Mouse (Mus musculus) hindbrain, embryonic 13.5 days (tissue): ENCODE measurements around the gene Hpse2. TPM values are rescaled to one million over a fixed set of nuclear protein-coding genes. Genes with fewer than 3 reads are reported as not detected.
"Not testable (repeated sequence)": the region's sequence is repeated elsewhere in the genome, so short reads cannot be mapped to it uniquely, and the experiment has no call there.

Experiments used
- ATAC-seq: fragments of 200-750 bp; cut with Nextera tagmentation; 2 replicates; pipeline ENCODE4 v1.8.0; 2017; ENCODE audit warnings: moderate TSS enrichment; ENCODE audit not compliant: low FRiP score
- H3K27ac ChIP-seq: fragments of 300-500 bp; sonication (generic); 2 replicates; pipeline ENCODE4 v1.5.1; 2015; ENCODE audit warnings: inconsistent platforms, mild to moderate bottlenecking, moderate library complexity
- H3K27me3 ChIP-seq: fragments of 300-500 bp; sonication (generic); 2 replicates; pipeline ENCODE4 v1.6.1; 2015; ENCODE audit warnings: mild to moderate bottlenecking, inconsistent platforms
- H3K36me3 ChIP-seq: fragments of 300-500 bp; sonication (generic); 2 replicates; pipeline ENCODE4 v1.6.1; 2015; ENCODE audit warnings: mild to moderate bottlenecking, inconsistent platforms
- H3K4me1 ChIP-seq: fragments of 300-500 bp; sonication (generic); replicated peaks from 2 replicates; pipeline ENCODE4 v1.6.1; 2015; ENCODE audit warnings: inconsistent platforms
- H3K4me2 ChIP-seq: fragments of 300-500 bp; sonication (generic); 2 replicates; pipeline ENCODE4 v1.6.1; 2015; ENCODE audit warnings: inconsistent platforms, mild to moderate bottlenecking, moderate library complexity
- H3K4me3 ChIP-seq: fragments of 300-500 bp; sonication (generic); 2 replicates; pipeline ENCODE4 v1.5.1; 2015; ENCODE audit warnings: mild to moderate bottlenecking, inconsistent platforms
- H3K9ac ChIP-seq: fragments of 300-500 bp; sonication (generic); 2 replicates; pipeline ENCODE4 v1.6.1; 2015; ENCODE audit warnings: mild to moderate bottlenecking, inconsistent platforms
- H3K9me3 ChIP-seq: fragments of 300-500 bp; sonication (generic); 2 replicates; pipeline ENCODE4 v1.6.1; 2016; ENCODE audit warnings: inconsistent platforms
- WGBS: fragments of 180-500 bp; shearing (Covaris S2); methylation state at CpG from one replicate; pipeline ENCODE4 v1.1.7; 2015; 5-methylcytosine and 5-hydroxymethylcytosine counted together
- polyA plus RNA-seq: library from polyadenylated mRNA; unstranded; fragments of >200 nt; fragmentation: Nextera tagmentation; extraction: Ambion mirVana; gene quantifications from 2 replicates; pipeline ENCODE4 v1.2.1, GENCODE M21; 2015

Gene Hpse2
- polyA plus RNA-seq, 1 experiment from 2014 or later: 0.05 TPM

DNA sequence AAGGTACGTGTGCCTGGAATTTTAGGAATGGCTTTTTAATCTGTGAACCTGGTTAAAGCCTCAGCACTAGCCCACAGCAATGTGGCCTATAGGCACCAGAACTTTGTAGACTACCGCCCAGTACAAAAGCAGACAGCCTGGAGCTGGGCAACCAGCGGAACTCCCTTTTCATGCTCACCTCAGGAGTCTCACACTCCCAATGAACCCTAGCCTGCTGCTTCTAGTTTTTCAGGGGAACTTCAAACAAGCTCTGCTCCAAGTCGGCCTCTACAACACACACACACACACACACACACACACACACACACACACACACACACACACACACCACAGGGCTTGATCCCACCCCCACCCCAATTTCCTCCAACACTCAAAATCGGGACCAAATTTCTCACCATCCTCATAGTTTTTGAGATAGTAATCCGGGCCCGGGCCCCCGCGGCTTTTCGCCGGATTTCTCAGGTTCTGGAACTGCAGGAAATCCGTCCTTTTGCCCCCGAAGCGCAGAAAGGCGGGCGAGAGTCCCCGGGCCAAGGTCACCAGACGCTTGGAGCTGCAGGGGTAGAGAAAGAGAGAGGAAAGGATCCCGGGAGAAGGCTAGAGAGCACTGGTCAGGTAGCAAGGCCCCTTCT is 3.7 kb downstream of the Hpse2 start:
- Histone ChIP-seq H3K27me3 (peaks cover 72% of the 10 kb centered on the region), H3K9me3 (no peaks in the 10 kb centered on the region), H3K4me3 (peak overlapping the region; percentile 34), H3K36me3 (no peaks in the 10 kb centered on the region), H3K9ac (no peak overlapping the region), H3K4me2 (peak overlapping the region; percentile 54), H3K4me1 (peaks cover 32% of the 10 kb centered on the region), H3K27ac (no peak overlapping the region)
- WGBS: 2% methylated on average over 19 of the region's 19 CpGs
- no peak for ATAC-seq

DNA sequence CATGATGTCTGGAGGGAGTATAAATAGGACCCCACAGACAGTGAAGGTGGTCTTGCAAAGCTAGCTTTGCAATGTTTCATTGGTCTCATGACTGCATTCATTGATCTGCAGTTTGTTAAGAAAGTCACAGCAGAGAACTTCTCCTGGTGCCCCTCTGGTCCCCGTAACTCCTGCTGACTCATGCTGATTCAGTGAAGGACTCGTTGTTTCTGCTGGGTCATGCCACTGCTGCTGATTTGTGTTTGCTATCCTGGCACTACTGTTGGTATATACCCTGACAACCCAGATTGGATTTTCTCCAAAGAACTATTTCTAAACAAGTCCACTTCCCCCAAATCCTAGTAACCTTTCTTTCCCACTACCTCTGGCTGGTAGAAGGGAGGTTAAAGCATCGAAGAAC is 29.3 kb downstream of the Hpse2 start:
- H3K4me1 ChIP-seq: no peaks in the 10 kb centered on the region
- no peak overlapping the region for H3K4me3 ChIP-seq
- ATAC-seq: no peak
- H3K9me3 ChIP-seq: no peaks in the 10 kb centered on the region
- no peak overlapping the region for H3K4me2 ChIP-seq
- H3K9ac ChIP-seq: no peak overlapping the region
- H3K27ac ChIP-seq: no peak overlapping the region
- H3K27me3 ChIP-seq: no peaks in the 10 kb centered on the region
- 89% methylated on average over 3 of the region's 3 CpGs for whole genome bisulfite sequencing
- H3K36me3 ChIP-seq: no peaks in the 10 kb centered on the region

DNA sequence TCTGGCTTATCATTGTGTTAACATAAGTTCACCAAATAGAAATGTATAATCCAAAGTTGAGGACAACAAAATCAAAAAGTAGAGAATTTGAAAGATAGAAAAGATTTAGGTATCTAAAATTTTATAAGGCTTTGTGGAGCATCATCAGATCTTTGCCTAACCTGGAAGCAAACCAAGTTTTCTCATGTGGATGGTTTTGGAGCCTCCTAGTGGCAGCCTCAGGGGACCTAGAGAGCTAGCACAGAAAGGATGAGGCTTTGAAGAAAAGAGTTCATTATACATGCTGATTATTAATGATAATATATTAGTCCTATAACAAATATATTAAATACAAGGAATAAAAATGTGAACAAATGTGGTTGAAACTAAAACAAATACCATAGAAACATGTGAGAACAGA is 77.0 kb downstream of the Hpse2 start:
- no peak overlapping the region for H3K4me2 ChIP-seq
- no peak overlapping the region for H3K27ac ChIP-seq
- ATAC-seq: no peak
- H3K9me3 ChIP-seq: peaks cover 6% of the 10 kb centered on the region; the same call in 1 of the 2 replicates
- no peaks in the 10 kb centered on the region for H3K4me1 ChIP-seq
- H3K36me3 ChIP-seq: no peaks in the 10 kb centered on the region
- no peaks in the 10 kb centered on the region for H3K27me3 ChIP-seq
- no peak overlapping the region for H3K9ac ChIP-seq
- no peak overlapping the region for H3K4me3 ChIP-seq

DNA sequence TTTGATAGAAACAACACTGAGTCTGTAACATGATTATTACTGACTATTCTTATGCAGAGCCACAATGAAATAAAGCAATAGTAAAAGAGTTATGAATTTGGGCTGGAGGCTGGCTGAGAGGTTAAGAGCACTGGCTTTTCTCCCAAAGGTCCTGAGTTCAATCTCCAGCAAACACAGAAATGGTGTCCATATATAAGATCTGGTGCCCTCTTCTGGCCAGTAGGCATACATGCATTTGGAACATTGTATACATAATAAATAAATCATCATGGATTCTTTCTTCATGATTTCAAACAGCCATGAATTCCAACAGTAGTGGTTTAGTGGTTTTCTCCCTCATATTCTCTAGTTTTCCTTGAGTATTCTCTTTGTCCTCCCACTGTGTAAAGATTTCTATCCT is 81.4 kb downstream of the Hpse2 start:
- no peaks in the 10 kb centered on the region for H3K4me1 ChIP-seq
- H3K36me3 ChIP-seq: no peaks in the 10 kb centered on the region
- no peak overlapping the region for H3K9ac ChIP-seq
- ATAC-seq: no peak
- no peak overlapping the region for H3K4me2 ChIP-seq
- peaks cover 9% of the 10 kb centered on the region; the same call in 1 of the 2 replicates for H3K9me3 ChIP-seq
- no peaks in the 10 kb centered on the region for H3K27me3 ChIP-seq
- H3K4me3 ChIP-seq: no peak overlapping the region
- H3K27ac ChIP-seq: no peak overlapping the region

DNA sequence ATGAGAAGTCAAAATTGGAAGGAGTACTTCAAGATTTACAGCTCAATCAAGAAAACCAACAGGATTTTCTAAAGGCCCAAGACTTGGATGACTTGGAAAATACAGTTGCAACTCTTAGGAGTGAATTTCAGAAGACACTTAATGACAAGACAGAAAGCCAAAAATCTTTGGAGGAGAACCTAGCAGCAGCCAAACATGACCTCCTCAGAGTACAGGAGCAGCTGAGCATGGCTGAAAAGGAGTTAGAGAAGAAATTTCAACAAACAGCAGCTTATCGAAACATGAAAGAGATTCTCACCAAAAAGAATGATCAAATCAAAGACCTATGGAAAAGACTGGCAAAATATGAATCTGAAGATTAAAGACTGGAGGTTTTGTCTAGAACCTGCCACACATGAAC is 106.8 kb downstream of the Hpse2 start:
- 91% methylated on average over 1 of the region's 1 CpGs for WGBS
- not testable (repeated sequence) for H3K36me3 ChIP-seq, H3K4me1 ChIP-seq, H3K27me3 ChIP-seq, ATAC-seq, H3K27ac ChIP-seq, H3K9me3 ChIP-seq, H3K4me2 ChIP-seq, H3K4me3 ChIP-seq, H3K9ac ChIP-seq

DNA sequence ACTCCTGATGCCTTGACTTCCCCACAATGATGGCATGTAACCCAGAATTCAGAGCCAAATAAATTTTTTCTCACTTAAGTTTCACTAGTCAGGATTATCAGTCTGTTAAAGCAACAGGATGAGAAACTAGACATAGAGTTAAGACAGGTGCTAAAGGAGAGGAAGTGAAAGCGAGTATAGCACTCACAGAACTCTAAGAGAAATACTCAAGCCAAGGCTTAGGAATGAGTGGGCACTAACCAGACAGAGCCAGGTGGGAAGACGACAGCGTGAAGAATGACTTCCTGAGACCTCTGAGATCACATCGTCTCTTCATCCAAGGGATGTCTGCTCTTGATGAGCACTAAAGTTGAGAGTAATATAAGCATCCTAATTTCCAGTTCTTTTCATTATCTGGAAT is 144.2 kb downstream of the Hpse2 start:
- H3K9ac ChIP-seq: no peak overlapping the region
- 88% methylated on average over 4 of the region's 4 CpGs for WGBS
- no peaks in the 10 kb centered on the region for H3K4me1 ChIP-seq
- H3K4me2 ChIP-seq: no peak overlapping the region
- H3K27me3 ChIP-seq: no peaks in the 10 kb centered on the region
- no peaks in the 10 kb centered on the region for H3K9me3 ChIP-seq
- no peaks in the 10 kb centered on the region for H3K36me3 ChIP-seq
- no peak overlapping the region for H3K4me3 ChIP-seq
- H3K27ac ChIP-seq: no peak overlapping the region
- ATAC-seq: no peak

DNA sequence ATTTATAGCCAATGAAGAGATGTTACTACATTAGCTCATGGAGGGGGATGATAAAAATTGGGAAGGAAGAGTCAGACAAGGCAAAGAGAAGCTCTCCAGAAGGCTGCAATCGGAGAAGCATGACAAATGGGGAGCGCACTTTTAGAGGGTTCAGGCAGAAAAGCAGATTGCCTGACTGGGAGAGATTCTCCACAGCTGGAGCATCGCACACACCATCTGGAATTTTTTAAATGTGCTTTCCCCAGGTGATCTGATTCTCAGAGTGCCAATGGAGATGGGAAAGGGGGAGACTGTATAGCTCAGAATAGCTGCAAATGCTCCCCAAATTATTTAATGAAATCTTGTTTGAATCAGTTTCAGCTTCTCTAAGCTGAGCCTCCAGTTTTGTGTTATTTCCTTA is 156.4 kb downstream of the Hpse2 start:
- no peak for ATAC-seq
- no peaks in the 10 kb centered on the region for H3K27me3 ChIP-seq

DNA sequence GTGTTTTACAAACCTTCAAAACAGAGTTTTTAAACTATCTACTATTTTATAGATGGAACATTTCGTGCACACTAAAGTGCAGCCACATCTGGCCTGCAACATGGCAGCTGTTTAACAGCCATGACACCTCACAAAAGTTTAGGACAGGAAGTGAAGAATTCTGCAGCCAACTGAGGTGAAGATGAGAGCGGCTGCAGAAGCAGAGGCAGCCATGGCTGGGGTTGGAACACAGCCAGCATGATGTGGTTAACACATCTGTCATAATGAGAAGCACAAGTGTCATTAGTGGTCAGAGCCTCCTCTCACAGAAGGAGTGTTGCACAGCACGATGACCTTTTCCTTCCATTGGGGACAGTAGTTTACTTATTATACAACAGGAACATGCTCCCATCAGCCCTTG is 194.6 kb downstream of the Hpse2 start:
- no peaks in the 10 kb centered on the region for H3K27me3 ChIP-seq
- H3K4me3 ChIP-seq: no peak overlapping the region
- H3K9me3 ChIP-seq: no peaks in the 10 kb centered on the region
- no peak overlapping the region for H3K9ac ChIP-seq
- 81% methylated on average over 3 of the region's 3 CpGs for WGBS
- no peak overlapping the region for H3K27ac ChIP-seq
- ATAC-seq: no peak
- H3K4me1 ChIP-seq: no peaks in the 10 kb centered on the region
- H3K4me2 ChIP-seq: no peak overlapping the region
- H3K36me3 ChIP-seq: no peaks in the 10 kb centered on the region

More for the DNA sequence above, 156.4 kb downstream of the Hpse2 start:
- H3K36me3 ChIP-seq: no peaks in the 10 kb centered on the region
- H3K4me1 ChIP-seq: no peaks in the 10 kb centered on the region
- no peak overlapping the region for H3K4me3 ChIP-seq
- H3K9ac ChIP-seq: no peak overlapping the region
- H3K4me2 ChIP-seq: no peak overlapping the region
- WGBS: 79% methylated on average over 3 of the region's 3 CpGs
- no peak overlapping the region for H3K27ac ChIP-seq
- no peaks in the 10 kb centered on the region for H3K9me3 ChIP-seq

DNA sequence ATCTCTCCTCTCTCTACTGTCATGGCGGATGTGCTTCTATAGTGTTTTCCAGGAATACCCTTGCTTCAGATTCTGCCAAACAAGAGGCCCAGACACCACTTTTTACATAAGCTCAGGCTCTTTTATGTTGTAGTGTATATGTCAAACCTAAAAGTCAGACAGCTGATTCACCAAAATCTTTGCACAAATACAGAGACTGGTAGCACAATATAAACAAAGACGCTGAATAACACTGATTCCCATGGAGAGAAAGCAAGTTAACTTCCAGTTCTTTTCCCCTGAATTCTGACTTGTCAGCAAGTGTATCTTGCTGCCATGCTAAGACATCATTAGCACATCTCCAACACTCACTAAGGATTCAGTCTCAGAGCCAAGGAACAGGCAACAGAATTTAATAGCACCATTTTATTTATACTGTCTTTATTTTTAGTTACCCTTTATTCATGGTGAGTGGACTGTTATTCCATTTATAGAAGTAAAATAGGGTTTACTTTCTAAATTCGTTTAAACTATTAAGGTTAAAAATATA is 212.7 kb downstream of the Hpse2 start:
- H3K4me3 ChIP-seq: no peak overlapping the region
- WGBS: 92% methylated on average over 3 of the region's 3 CpGs
- H3K27ac ChIP-seq: no peak overlapping the region
- no peak for ATAC-seq
- H3K9me3 ChIP-seq: no peaks in the 10 kb centered on the region
- H3K4me1 ChIP-seq: no peaks in the 10 kb centered on the region
- H3K4me2 ChIP-seq: no peak overlapping the region
- H3K27me3 ChIP-seq: no peaks in the 10 kb centered on the region
- no peaks in the 10 kb centered on the region for H3K36me3 ChIP-seq
- no peak overlapping the region for H3K9ac ChIP-seq

DNA sequence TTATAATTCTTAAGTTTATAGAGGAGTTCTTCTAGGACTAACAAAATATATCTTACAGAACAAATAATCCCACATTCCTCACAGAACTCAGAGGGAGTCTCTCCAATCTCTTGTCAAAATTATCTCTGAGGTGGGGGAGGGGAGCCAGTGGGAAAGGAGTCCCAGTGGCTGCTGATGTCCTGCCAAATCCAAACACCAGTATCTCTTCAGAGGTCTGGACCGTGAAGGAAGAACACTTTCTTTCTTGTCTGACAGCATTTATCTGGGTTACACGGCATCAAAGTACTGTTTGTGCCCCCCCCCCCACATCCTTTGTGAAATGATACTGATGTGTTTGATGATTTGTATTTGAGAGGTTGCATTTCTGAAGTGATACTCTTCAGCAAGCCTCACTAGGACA is 213.3 kb downstream of the Hpse2 start:
- no peaks in the 10 kb centered on the region for H3K4me1 ChIP-seq
- no peak overlapping the region for H3K27ac ChIP-seq
- ATAC-seq: no peak
- no peak overlapping the region for H3K4me2 ChIP-seq
- H3K27me3 ChIP-seq: no peaks in the 10 kb centered on the region
- H3K9me3 ChIP-seq: no peaks in the 10 kb centered on the region
- 87% methylated on average over 2 of the region's 2 CpGs for WGBS
- no peaks in the 10 kb centered on the region for H3K36me3 ChIP-seq
- no peak overlapping the region for H3K4me3 ChIP-seq
- H3K9ac ChIP-seq: no peak overlapping the region

DNA sequence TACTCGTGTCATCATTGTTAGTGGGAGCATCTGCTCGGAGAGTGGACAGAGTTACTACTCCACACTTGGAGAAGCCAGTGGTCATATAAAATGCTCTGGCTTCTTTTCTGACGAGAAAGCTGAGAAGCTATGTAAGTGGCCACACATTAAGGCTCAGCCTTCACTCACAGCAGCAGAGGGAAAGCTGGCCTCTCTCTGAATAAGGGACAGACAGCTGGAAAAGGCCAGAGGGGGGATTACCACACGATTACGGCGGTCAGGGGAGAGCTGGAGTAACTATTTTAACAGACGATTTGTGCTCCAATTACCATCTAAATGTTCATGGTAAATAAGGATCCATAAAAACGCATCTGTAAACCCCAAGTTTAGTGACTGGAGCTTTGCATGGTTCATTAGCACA is 232.1 kb downstream of the Hpse2 start:
- Histone ChIP-seq H3K27me3 (no peaks in the 10 kb centered on the region), H3K36me3 (no peaks in the 10 kb centered on the region), H3K9ac (no peak overlapping the region)

DNA sequence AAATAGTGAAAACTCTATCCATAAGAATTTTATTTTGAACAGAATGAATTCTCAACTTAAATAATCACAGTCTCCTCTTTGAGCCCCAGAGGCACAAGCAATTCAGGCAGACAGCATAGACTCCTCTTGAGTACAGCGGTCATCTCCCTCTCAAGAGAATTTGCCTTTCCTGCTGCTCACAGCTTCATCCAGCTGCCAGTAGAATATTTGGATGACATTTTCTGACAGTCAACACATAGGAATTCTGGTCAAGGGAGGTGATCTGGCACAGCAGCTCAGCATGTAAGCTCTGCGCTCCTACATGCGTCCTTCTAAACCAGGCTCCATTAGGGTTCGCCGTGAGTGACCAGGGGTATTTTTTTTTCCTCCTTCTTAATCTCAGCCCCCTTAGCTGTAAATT is 232.6 kb downstream of the Hpse2 start:
- ATAC-seq: no peak
- no peaks in the 10 kb centered on the region for H3K27me3 ChIP-seq
- H3K9ac ChIP-seq: no peak overlapping the region
- 89% methylated on average over 5 of the region's 5 CpGs for WGBS
- H3K4me1 ChIP-seq: peaks cover 3% of the 10 kb centered on the region; the same call in 1 of the 2 replicates
- no peak overlapping the region for H3K27ac ChIP-seq
- H3K9me3 ChIP-seq: no peaks in the 10 kb centered on the region
- no peak overlapping the region for H3K4me3 ChIP-seq
- no peaks in the 10 kb centered on the region for H3K36me3 ChIP-seq
- H3K4me2 ChIP-seq: no peak overlapping the region

More for the DNA sequence above, 232.1 kb downstream of the Hpse2 start:
- no peak for ATAC-seq
- Histone ChIP-seq H3K4me2 (no peak overlapping the region), H3K4me1 (peaks cover 3% of the 10 kb centered on the region; the same call in 1 of the 2 replicates), H3K9me3 (no peaks in the 10 kb centered on the region), H3K4me3 (no peak overlapping the region), H3K27ac (no peak overlapping the region)
- WGBS: 64% methylated on average over 8 of the region's 8 CpGs

DNA sequence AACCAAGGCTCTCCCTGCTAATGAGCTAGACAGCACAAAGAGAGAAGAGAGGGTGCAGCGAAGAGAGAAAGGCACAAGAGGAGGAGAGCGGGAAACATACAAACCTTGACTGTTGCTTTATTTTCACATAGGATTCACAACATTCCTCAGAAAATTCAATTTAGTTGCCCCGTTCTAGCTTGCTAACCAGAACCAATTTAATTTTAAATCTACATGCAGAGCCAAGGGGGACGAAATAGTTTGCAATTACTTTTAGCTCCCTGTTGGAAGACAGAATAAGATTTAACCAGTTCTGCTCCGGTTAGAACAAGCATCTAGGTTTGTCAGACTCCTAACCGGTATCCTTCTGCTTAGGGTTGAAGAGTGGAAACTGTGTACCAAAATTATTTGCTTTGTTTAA is 240.3 kb downstream of the Hpse2 start:
- WGBS: 75% methylated on average over 6 of the region's 6 CpGs
- H3K9ac ChIP-seq: no peak overlapping the region
- no peaks in the 10 kb centered on the region for H3K4me1 ChIP-seq
- H3K36me3 ChIP-seq: no peaks in the 10 kb centered on the region
- H3K27me3 ChIP-seq: no peaks in the 10 kb centered on the region
- H3K4me3 ChIP-seq: no peak overlapping the region
- H3K27ac ChIP-seq: no peak overlapping the region
- ATAC-seq: no peak
- no peaks in the 10 kb centered on the region for H3K9me3 ChIP-seq
- no peak overlapping the region for H3K4me2 ChIP-seq
